Mouse (Mus musculus) retina, adult 2 months (tissue): ENCODE measurements around the gene Pafah1b2.

ENCODE experiments used
- DNase-seq: peaks from one replicate; pipeline ENCODE4 v3.0.0-alpha.2; 2012; ENCODE audit warnings: low read depth, low spot score

Pafah1b2 gene

DNA sequence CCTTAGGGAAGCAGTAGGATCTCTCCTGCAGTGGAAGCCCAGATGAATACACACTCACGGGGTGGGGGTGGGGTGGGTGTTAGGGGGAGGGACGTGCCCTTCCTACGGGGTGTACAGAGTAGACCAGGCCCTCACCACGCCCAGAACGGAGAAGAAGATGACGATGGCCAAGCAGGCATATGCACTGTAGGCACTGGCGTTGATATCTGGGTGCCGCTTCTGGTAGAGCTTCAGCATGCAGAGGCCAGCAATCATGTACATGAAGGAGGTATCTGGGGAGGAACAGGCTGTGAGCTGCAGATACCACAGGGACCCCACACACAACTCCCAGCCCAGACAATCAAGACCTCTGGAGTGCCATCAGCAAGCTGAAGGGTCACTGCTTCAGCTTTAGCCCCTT lies 69.6 kb downstream of the Pafah1b2 start:
- DNase-seq = no peak

DNA sequence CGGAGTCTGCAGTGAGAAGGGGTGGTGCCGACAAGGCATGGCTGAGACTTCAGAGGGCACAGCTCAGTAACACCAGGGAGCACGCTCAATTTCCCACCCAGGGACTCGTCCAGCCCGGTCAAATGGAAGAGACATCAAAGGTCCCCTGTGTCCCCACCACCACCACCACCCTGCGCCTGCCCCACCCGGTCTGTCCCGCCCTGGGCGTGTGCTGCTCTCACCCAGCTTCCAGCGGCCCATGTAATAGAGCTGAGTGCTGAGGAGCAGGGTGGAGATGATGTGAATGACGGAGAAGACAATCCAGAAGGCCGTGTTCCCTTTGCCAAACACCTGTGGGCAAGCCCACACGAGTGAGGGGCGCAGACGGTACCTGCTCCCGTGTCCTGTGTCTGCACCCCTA lies 70.0 kb downstream of the Pafah1b2 start:
- DNase-seq = no peak

DNA sequence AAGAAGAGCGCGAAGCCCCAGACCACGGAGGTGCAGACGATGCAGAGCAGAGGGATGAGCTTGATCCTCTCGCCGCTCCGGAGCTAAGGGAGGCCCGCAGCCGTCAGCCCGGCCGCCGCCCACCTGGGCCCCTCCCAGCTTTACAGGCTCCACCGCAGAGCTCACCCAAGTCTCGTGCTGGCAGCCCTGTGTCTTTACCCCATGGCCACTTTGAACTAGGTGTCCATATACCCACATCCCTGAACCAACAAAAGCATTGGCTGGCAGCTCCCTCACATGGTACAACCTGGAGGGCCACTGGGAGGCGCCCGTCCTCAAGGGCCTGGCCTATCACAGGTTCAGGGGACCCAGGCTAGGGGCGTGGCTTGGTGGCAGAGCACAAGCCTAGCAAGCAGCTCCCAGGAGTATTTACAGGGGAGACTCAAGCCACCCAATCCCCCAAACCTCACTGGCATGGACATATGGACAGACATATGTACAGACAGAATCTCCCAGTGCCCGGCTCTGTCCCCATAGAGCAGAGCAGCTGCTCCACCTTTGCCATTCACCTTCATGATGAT lies 71.1 kb downstream of the Pafah1b2 start:
- no peak for DNase-seq

DNA sequence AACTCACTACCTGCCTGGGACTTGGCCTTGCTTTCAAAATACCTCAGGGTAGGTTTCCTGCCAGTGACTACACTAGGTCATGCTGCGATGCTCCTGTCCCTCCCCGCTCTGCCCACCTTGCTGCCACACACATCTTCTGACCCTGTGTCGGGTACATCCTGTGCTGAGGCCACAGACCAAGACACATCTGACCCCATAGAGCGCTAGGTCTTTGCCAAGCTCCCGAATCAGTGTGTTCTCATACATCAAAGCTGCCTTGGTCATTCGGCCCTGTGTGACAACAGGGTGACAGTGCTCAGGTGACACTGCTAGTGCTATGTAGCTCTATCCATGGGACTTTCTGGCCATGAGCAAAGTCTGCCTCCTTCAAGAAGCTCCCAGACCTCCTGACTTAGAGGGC lies 72.7 kb downstream of the Pafah1b2 start:
- no peak for DNase-seq

DNA sequence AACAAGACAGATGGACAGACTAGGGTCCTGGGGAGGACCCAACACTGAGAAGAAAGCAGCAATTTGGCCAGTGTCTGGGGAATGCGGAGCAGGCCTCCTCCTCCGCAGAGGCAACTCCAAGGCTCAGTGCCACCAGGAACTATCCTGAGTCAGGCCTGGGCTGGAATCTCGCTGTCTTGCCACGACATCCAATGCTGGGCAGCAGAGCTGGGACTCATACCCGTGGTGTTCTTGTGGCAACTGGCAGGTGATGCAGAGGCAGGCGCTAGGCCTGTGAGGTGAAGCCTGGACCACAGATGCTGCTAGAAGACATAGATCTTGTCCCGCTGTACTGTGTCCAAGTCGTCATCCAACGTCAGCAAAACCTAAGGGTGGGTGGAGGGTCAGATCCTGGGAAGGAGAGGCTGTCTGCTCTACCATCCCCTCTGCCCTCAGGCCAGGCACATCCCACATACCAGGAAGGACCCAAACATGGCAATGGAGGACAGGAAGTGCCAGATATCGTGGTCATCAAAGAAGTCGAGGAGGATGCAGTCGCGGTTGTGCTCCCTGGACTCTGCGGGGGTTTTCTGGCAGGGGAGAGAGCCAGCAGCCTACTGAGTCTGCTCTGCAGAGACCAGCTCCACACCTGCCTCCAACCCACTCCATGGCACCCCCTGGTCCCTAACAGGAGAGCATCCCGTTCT lies 73.4 kb downstream of the Pafah1b2 start:
- no peak for DNase-seq

DNA sequence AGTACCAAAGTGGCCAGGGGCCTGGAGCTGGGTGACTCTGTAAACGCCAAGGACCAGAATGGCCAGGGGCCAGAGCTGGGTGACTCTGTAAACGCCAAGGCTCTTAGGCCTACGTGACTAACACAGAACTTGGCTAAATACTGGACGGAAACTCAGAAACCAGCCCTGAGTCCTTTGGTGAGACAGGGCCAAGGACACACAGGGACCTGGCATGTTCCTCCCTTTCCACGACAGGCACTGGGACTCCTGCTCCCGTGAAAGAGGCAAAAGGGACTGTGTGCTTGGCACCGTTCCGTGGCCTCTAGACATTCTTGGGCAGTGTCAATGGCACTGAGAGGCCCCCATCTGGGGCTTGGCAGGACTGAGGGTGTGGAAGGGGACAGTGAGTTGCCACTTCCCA lies 74.4 kb downstream of the Pafah1b2 start:
- DNase-seq = no peak

DNA sequence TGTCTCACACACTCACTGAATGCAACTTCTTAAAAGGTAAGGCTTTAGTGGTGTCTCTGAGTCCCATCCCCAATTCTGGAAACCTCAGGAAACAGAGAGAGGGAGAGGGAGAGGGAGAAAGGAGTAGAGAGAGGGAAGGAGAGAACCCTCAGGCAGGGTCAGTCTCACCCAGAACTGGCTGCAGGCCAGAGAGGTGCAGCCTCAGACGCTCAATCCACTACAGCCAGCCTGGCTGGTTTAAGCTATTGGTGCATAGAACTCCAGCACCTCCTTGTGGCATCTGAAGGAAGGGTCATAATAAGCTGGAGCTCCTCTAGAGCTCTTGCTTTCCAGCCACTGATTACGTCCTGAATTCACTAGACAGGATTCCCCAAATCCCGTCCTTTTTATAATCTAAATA lies 75.6 kb downstream of the Pafah1b2 start:
- peak; percentile 38 for DNase-seq

DNA sequence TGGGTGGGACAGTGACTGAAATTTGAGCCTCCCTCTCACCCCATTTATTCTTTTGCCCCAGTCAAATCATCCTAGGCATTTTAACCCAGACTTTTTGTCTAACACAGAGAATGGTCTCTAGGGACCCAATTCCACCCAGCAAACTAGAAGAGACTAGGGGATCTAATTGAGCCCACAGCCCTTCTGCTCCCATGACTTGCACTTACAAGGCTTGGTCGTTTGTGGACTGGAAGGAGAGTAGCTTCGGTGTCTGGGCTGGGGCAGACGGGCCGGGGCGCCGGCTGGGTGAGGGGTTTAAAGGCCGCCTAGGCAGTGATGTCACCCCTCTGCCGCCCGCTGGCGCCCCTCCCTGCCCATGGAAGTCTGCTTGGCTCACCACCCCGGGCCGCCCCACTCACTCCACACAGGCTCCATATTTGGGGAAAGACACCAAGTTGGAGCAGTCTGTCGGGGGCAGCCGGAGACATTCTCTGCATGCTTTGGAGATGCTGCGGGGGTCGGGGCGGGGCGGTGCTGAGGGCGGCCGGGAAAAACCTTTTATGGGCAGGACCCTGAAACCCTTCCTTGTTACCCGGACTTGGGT lies 76.8 kb downstream of the Pafah1b2 start, which contains the start of gene Tagln:
Tagln (minus strand) TSS at position 431 of the 583 bp plus-strand sequence.
- no peak for DNase-seq

DNA sequence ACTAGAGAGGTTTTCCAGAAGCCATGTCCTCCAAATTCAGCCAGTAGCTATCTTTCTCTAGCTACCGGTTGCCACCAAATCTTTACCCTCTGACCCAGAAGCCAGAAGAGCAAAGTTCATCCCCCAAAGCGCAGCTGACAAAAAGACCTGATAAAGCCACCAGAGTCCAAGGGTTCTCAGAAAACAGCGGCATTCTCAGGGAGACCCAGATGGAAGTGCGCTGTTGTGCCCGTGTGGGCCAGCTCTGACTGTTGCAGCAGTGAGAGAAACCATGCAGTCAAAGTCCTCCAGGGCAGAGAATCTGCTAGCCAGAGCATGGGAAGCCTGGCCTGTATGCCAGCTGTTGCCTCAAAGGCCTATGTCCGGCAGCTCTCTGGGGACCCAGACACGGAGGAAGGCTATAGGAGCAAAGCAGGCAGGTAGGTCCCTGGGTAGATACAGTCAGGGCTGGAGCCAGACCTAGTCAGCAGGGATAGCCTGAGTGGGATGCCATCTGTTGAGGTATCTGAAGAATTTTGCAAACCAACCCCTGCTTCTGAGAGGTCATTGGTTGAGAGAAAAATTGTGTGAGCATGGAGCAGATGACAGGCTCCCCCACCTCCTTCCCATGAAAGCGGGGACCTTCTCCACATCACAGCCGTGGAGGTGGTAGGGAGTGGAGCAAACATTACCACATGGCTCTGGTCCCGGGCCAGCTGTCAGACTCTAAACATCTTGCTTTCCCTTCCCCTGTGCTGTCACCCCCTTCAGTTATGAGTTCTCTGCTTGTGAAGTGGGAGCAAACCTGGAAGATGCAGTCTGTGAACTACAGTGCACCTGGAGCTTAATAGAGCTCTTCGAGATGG lies 79.7 kb downstream of the Pafah1b2 start:
- no peak for DNase-seq

DNA sequence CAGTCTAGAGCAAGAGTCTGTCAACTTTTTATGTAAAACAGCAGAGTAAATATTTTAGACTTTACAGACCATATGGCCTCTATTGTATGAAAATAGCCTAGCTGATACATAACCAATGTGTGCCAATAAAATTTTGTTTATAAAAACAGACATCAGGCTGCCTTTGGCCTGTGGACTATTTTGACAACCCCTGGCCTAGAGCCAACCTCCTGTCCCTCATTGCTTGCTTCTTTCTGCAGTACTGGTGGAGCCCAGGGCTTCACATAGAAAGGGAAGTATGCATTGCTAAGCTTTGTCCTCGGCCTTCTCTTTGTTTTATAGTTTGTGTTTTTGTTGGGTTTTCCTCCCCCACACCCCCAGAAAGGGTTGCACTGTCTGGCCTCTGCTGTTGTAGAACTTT lies 80.5 kb downstream of the Pafah1b2 start:
- DNase-seq = no peak

DNA sequence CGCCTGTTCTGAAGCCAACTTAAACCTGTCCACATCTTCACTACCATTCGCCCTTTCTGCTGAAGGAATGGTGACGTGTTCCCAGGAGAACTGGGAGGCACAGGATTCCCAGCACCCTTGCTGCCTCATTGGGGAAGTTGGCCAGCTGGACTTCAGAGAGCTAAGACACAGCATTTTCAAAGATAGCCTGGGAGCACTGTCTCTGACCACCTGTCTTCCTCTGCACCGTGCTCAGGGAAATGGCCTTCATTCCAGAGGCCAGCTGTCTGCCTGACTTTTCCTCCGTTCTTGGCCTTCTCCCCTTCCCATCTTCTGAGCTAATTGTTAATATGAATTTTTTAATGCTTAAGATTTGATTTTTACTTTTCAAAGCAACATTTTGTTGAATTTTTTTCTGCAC lies 83.2 kb downstream of the Pafah1b2 start:
- no peak for DNase-seq

DNA sequence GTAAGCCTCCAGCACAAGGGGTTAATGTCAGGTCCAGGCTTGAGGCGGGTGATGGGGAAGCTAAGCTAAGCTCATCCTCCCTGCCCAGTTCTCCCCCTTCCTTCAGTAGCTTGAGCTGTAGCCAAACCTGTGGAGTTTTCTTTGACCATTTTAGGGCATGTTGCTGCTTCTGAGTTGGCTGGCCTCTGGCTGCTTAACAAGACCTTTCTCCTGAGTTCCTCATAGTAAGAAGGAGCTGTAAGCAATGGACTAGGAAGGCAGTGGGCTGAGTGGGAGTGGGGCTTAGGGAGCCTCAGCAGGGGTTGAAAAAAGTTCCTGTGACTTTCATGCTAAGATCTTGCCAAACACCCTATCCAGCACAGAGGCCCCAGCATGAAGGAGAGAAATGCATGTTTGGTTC lies 92.6 kb downstream of the Pafah1b2 start:
- no peak for DNase-seq

DNA sequence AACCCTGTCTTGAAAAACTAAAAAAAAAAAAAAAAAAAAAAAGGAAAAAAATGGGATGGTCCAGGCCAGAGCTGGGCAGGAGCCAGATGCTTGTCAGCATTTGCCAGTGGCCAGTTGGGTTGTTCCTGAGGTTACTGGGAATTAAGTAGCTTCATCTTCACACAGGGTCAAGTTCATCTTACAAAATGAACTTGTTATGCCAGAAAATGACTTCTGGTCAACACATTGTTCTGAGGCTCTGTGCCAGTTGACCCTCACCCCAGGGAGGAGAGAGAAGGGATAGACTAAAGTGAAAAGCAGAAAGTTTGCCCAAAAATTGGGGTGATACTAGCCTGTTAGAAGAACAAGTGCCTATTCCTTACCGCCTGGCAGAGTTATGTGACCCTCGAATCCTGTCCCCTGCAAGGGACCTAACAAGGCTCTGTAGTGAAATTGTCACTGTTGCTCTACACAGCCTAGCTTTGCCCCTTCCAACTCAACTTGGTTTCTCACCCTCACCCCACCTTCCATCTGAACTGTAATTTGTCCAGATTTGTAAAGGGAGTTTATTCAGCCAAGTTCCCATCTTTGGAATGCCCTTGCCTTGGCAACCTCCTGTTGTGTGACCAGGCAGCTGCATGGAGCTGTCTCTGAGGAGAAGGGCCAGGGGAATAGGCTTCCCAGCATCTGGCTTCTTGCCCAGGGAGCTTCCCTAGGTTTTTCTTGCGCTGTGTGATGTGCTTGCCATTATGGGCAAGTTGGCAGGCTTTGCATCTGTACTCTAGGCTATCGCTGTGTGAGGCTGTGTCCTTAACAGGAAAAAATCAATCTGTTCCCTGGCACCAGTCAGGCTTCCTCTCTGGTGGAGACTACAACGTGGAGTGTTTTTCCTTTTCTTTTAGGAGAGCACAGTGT lies 95.2 kb downstream of the Pafah1b2 start:
- no peak for DNase-seq

DNA sequence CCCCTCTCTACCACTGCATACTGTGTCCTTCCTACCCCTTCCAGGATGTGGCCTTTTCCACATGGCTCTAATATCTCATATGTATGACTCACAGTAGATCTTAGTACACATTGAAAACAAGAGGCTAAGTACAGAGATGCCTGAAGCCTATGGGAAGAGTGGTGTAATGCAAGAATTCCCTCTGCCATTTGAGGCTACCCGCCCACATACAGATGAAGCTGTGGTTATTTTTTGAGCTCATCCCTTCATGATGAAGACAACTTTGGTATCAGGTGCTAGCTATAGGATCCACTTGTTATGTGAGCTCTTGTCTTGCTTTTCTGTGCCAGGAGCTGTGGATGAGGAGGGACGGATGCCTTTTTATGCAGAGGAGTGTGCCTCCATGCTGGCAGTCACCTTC lies 96.8 kb downstream of the Pafah1b2 start:
- DNase-seq = no peak
